Mouse (Mus musculus): ENCODE results near the gene Sac3d1. TPM values are rescaled to one million over a fixed set of nuclear protein-coding genes. Genes with fewer than 3 reads are reported as not detected.

Gene Sac3d1
- polyA plus RNA-seq, 2 experiments, result 18.4 to 22.7 TPM

GRCm38 (mm10) chr19:6094119-6094518, 24.3 kb downstream of the Sac3d1 start, which contains the start of gene AC131692.1:
Gene AC131692.1 (plus strand): TSS chr19:6094419.
- Histone ChIP-seq H3K27ac (no peak within 1 kb of the TSS), H3K9ac (replicated peaks) (no peak within 1 kb of the TSS), H3K27me3 (ENCODE audit: control insufficient read depth, insufficient read depth, low read length) (no peaks in the 10 kb centered on the region), H3K4me2 (ENCODE audit: low read depth) (no peak within 1 kb of the TSS), H3K9me3 (ENCODE audit: control insufficient read depth, low read length) (no peaks in the 10 kb centered on the region), H3K36me3 (replicated peaks; ENCODE audit: control insufficient read depth, insufficient read depth, low read depth) (peaks cover 53% of the 10 kb centered on the region), H3K4me3 (ENCODE audit: insufficient read depth in 1 of 2, low read depth in 2 of 2, low read length in 2 of 2) (no peak within 1 kb of the TSS), H3K4me1 (replicated peaks; ENCODE audit: control insufficient read depth in 2 of 2, insufficient read depth in 2 of 2, low read length in 1 of 2) (no peaks in the 10 kb centered on the region)
- WGBS (ENCODE audit: insufficient replicate concordance), result 77% methylated on average over 7 of the region's 7 CpGs
- ATAC-seq (ENCODE audit: insufficient read depth), result no peak
- no peak for DNase-seq (ENCODE audit: low read depth in 3 of 3, low spot score in 3 of 3)
- TF ChIP-seq EP300 (IDR thresholded peaks at IDR 0.05; ENCODE audit: low read depth), result no peak
- TF ChIP-seq CTCF (IDR thresholded peaks at IDR 0.05; ENCODE audit: low read depth), result no peak

GRCm38 (mm10) chr19:6088841-6089240, 29.6 kb downstream of the Sac3d1 start:
- DNase-seq (ENCODE audit: low read depth in 3 of 3, low spot score in 3 of 3), result no peak
- no peak overlapping the region for H3K4me2 ChIP-seq (ENCODE audit: low read depth)
- peaks cover 66% of the 10 kb centered on the region for H3K36me3 ChIP-seq (replicated peaks; ENCODE audit: control insufficient read depth, insufficient read depth, low read depth)
- TF ChIP-seq EP300 (IDR thresholded peaks at IDR 0.05; ENCODE audit: low read depth) (no peak), CTCF (IDR thresholded peaks at IDR 0.05; ENCODE audit: low read depth) (no peak)
- 93% methylated on average over 13 of the region's 13 CpGs for WGBS (ENCODE audit: insufficient replicate concordance)
- H3K4me1 ChIP-seq (replicated peaks; ENCODE audit: control insufficient read depth in 2 of 2, insufficient read depth in 2 of 2, low read length in 1 of 2), result peaks cover 7 to 8% of the 10 kb centered on the region in 2 experiments; a peak in 3 of 4 replicates
- ATAC-seq (ENCODE audit: insufficient read depth), result no peak
- H3K9ac ChIP-seq (replicated peaks), result no peak overlapping the region
- H3K27ac ChIP-seq, result no peak overlapping the region
- H3K4me3 ChIP-seq (ENCODE audit: insufficient read depth in 1 of 2, low read depth in 2 of 2, low read length in 2 of 2), result no peak overlapping the region
- no peaks in the 10 kb centered on the region for H3K27me3 ChIP-seq (ENCODE audit: control insufficient read depth, insufficient read depth, low read length)
- no peaks in the 10 kb centered on the region for H3K9me3 ChIP-seq (ENCODE audit: control insufficient read depth, low read length)

DNA sequence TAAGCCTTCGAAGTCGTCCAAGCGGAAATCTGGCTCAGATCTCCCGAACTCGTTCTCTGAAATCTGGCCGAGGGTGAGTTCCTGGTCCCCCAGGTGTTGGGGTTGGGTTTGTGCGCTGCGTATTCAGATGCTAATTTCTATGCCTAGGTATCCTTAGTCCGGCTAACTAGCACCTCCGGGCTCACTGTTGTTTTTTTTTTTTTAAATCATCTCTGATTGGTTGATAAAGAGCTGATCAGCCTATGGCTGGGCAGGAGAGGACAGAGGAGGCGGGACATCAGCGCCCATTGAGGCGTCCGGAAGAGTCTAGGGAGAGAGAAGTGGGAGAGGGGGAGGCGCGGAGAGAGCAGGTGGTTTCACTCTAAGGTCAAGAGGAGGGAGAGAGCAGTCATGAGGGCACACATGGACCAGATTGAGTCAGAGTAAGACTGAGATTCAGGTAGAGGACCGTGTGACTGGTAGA, 33.0 kb downstream of the Sac3d1 start:
- Histone ChIP-seq H3K27ac (peak overlapping the region; percentile 87), H3K9me3 (ENCODE audit: control insufficient read depth, low read length) (no peaks in the 10 kb centered on the region), H3K4me2 (ENCODE audit: low read depth) (peak overlapping the region; percentile 92), H3K4me1 (replicated peaks; ENCODE audit: control insufficient read depth in 2 of 2, insufficient read depth in 2 of 2, low read length in 1 of 2) (peaks cover 9 to 10% of the 10 kb centered on the region in 2 experiments; a peak in 3 of 4 replicates), H3K36me3 (replicated peaks; ENCODE audit: control insufficient read depth, insufficient read depth, low read depth) (peaks cover 36% of the 10 kb centered on the region), H3K9ac (replicated peaks) (peak overlapping the region; percentile 93), H3K4me3 (ENCODE audit: insufficient read depth in 1 of 2, low read depth in 2 of 2, low read length in 2 of 2) (peak overlapping the region; percentile 81), H3K27me3 (ENCODE audit: control insufficient read depth, insufficient read depth, low read length) (no peaks in the 10 kb centered on the region)
- peak; percentile 75 for ATAC-seq (ENCODE audit: insufficient read depth)
- TF ChIP-seq CTCF (IDR thresholded peaks at IDR 0.05; ENCODE audit: low read depth) (no peak), EP300 (IDR thresholded peaks at IDR 0.05; ENCODE audit: low read depth) (no peak)
- under 1% methylated on average over 17 of the region's 17 CpGs for WGBS (ENCODE audit: insufficient replicate concordance)
- peak; percentile 73 to 81 (median 77) for DNase-seq (ENCODE audit: low read depth in 3 of 3, low spot score in 3 of 3)

DNA sequence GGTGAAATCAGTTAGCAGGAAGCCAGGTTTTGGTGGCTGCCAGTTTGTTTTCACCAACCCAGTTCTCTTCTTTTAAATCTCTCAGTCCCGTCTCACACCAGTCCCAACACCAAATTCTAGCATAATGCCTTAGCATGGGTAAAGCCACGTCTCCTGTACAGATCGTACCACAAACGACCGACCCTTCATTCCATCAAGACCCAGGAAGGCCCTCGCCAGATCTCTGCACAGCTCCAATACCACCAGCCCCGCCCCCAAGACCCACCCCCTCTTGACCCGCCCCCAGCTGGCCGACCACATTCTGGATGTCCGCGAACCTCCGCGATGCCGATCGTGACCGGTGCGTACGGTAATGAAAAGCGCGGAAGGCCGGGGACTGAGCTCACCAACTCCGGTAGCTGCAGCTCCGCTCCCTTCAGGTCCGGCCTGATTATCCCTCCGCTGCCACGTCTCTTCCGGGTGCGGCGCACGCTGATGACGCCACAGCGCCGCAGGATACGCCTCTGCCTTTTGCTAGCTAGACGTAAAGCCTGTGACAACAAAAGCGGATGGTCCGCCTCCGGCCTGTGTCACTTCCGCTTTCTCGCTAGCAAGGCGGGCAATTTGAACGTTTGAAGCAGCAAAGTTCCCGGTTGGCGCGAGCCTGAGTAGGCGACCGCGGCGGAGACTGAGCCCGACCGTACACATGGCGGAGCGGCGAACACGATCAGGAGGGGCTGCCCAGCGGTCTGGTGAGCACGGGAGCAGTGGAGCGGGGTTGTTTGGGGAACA, 33.8 kb downstream of the Sac3d1 start, which contains the start of the genes Zfpl1 and Cdca5:
Gene Zfpl1, minus strand, starts transcription at position 479 of the 771 bp plus-strand sequence.
Gene Cdca5, plus strand, starts transcription at position 506 of the 771 bp plus-strand sequence.
- Histone ChIP-seq H3K9me3 (ENCODE audit: control insufficient read depth, low read length) (no peaks in the 10 kb centered on the region), H3K4me3 (ENCODE audit: insufficient read depth in 1 of 2, low read depth in 2 of 2, low read length in 2 of 2) (peak within 1 kb of the TSS; percentile 81), H3K27me3 (ENCODE audit: control insufficient read depth, insufficient read depth, low read length) (no peaks in the 10 kb centered on the region), H3K9ac (replicated peaks) (peak within 1 kb of the TSS; percentile 93), H3K4me1 (replicated peaks; ENCODE audit: control insufficient read depth in 2 of 2, insufficient read depth in 2 of 2, low read length in 1 of 2) (peaks cover 9 to 10% of the 10 kb centered on the region in 2 experiments; a peak in 3 of 4 replicates), H3K4me2 (ENCODE audit: low read depth) (peak within 1 kb of the TSS; percentile 92), H3K27ac (peak within 1 kb of the TSS; percentile 87), H3K36me3 (replicated peaks; ENCODE audit: control insufficient read depth, insufficient read depth, low read depth) (peaks cover 28% of the 10 kb centered on the region)
- WGBS (ENCODE audit: insufficient replicate concordance), result under 1% methylated on average over 58 of the region's 58 CpGs
- ATAC-seq (ENCODE audit: insufficient read depth) (peak; percentile 86), DNase-seq (ENCODE audit: low read depth in 3 of 3, low spot score in 3 of 3) (peak; percentile 98)
- TF ChIP-seq EP300 (IDR thresholded peaks at IDR 0.05; ENCODE audit: low read depth) (no peak), CTCF (IDR thresholded peaks at IDR 0.05; ENCODE audit: low read depth) (0 out of 2 replicates have a peak, but pooled peaks have one; percentile 14)

GRCm38 (mm10) chr19:6082156-6082555, 36.3 kb downstream of the Sac3d1 start, which contains the start of gene Gm28374:
Gene Gm28374 (minus strand): TSS chr19:6082256.
- TF ChIP-seq EP300 (IDR thresholded peaks at IDR 0.05; ENCODE audit: low read depth), result no peak
- no peak for TF ChIP-seq CTCF (IDR thresholded peaks at IDR 0.05; ENCODE audit: low read depth)
- H3K9ac ChIP-seq (replicated peaks), result no peak within 1 kb of the TSS
- WGBS (ENCODE audit: insufficient replicate concordance), result 75% methylated on average over 9 of the region's 9 CpGs
- ATAC-seq (ENCODE audit: insufficient read depth) (no peak), DNase-seq (ENCODE audit: low read depth in 3 of 3, low spot score in 3 of 3) (no peak)
- peaks cover 11% of the 10 kb centered on the region for H3K36me3 ChIP-seq (replicated peaks; ENCODE audit: control insufficient read depth, insufficient read depth, low read depth)
- H3K4me1 ChIP-seq (replicated peaks; ENCODE audit: control insufficient read depth in 2 of 2, insufficient read depth in 2 of 2, low read length in 1 of 2), result peaks cover 9 to 10% of the 10 kb centered on the region in 2 experiments; a peak in 3 of 4 replicates
- no peak within 1 kb of the TSS for H3K27ac ChIP-seq
- H3K4me2 ChIP-seq (ENCODE audit: low read depth), result no peak within 1 kb of the TSS
- H3K27me3 ChIP-seq (ENCODE audit: control insufficient read depth, insufficient read depth, low read length), result no peaks in the 10 kb centered on the region
- no peak within 1 kb of the TSS for H3K4me3 ChIP-seq (ENCODE audit: insufficient read depth in 1 of 2, low read depth in 2 of 2, low read length in 2 of 2)
- no peaks in the 10 kb centered on the region for H3K9me3 ChIP-seq (ENCODE audit: control insufficient read depth, low read length)

Measured in liver, embryonic 14.5 days (tissue).